Mouse (Mus musculus) megakaryocyte, adult 5-6 weeks (primary cell): ENCODE data around the gene Samd15. TPM values are rescaled to one million over a fixed set of nuclear protein-coding genes. Genes with fewer than 3 reads are reported as not detected.
"Not testable (repeated sequence)": the region's sequence is repeated elsewhere in the genome, so short reads cannot be mapped to it uniquely, and the experiment has no call there.

ENCODE experiments used
- ATAC-seq: 2 replicates; pipeline ENCODE4 v1.8.0; 2016; ENCODE audit warnings: mild to moderate bottlenecking, inconsistent platforms; ENCODE audit not compliant: poor library complexity, severe bottlenecking
- total RNA-seq, 2 experiments: library from RNA; stranded (forward) in 1 of 2; stranded (reverse) in 1 of 2; fragments of 153-499, 151-499 nt in 1 of 2; fragments of 221-1000, 200-1000 nt in 1 of 2; gene quantifications; 2 replicates each; pipeline versions ENCODE4 v1.2.3 to v1.2.4; 2015 to 2017

Samd15 gene
- total RNA-seq (2015) (0.18 and 0.22 TPM in 2 replicates), total RNA-seq (2017) (0.11 and 1.2 TPM in 2 replicates)

DNA sequence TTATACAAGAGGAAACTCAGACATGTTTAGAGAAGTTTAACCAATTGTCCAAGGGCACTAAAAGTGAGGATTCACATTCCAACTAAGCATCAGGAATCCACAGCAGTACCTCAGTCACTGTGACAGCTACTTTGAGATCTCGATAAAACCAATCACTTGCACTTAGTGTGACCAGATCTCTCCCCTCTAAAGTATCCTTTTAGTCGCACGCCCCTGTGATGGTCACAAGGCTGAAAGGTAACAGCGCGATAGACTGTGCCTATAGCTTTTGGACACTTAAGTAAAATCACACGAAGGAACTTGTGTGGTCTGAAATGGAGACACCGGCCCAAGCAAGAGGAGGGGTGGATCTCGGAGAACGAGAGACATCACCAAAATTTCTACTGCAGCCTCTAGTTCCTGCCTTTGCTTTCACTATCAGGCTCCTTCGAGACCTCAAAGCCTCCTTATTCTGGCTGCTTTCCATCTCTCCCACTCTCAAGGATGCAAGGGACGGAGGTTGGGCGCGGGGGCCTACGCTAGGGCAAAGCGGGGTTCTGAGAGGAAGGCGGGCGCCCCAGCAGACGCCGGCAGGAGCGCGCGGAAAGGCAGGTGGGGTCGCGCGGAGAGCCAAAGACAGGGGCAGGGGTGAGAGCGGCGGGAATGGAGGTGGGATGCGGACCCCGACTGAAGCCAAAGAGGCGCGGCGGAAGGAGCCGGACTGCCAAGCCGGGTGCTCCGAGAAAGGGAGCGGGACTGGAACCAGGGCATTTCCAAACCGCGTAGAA is at the start of gene Samd15:
Samd15 (plus strand) TSS at position 518 of the 767 bp plus-strand sequence.
- ATAC-seq, result peak; percentile 50

DNA sequence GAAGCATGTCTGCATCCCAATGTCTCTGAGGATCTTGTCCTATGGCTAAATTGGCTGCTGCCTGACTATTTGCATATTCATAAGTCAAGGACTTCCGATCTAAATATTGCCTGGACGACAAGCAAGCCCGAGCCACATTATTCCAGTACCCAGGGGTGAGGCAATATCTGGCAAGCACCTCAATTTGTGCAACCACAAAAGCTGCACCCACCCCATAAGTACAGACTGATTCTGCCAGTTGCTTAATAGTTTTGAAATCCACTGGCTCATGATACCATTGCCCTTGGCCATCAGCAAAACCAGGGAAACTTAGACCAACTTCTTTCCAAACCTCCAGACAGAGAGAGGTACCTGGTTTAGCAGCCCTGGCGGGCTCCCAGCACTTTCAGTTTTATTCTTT is 45.1 kb upstream of the Samd15 start:
- ATAC-seq, result not testable (repeated sequence)

DNA sequence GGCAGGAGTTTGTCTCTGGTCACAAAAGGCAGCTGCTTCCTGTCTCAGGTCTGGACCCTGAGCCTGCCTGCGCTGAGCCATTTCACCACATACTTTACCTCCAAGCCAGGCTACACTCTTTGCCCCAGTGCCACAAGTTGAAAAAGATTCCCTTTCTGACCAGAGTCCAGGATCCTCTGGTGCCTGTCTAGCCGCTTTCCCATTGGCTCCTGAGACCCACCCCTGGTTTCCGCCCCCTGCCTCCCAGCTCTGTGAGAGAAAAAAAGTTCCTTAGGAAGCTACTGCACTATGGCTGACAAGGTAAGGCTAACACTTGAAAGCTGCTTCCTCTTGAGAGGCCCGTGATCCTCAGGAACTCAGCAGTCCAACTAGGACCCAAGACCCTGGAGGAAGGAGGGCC is 42.2 kb upstream of the Samd15 start:
- ATAC-seq, result no peak

DNA sequence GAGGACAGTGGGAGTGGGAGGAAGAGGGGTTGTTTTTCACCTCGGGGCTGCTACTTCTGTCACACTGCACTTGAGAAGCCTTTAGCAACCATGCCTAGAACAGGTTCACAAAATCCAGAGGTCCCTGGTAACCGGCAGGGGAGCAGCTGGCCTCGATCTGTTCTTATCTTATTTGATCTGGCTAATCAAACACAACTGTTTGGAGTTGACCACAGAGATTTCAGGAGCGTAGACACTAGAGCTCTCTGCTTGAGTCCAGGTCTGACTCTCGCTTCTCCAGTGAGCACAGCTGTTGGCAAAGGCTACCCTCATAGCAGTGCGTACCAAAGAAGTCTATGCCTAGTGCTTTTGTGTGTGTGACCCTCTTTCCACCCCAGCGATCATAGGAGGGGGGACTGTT is 41.4 kb upstream of the Samd15 start:
- ATAC-seq, result no peak

DNA sequence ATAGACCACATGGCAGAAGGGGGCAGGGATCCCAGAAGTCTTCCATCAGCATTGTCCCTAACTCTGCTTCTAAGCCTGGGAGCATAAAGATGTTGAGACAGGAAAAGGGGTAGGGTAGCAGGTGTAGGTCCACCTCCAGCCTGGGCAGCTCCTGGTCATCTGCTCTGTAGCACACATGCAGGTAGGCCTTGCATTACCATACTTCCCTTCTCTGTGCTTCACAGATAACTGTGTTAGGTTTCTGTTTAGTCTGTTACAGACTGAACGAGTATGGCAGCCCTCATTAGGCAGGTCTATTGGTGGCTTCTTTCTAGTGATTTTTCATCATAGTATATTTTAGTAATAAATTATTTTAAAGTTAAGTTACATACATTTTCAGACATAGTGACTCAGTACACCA is 39.2 kb upstream of the Samd15 start:
- ATAC-seq, result no peak

DNA sequence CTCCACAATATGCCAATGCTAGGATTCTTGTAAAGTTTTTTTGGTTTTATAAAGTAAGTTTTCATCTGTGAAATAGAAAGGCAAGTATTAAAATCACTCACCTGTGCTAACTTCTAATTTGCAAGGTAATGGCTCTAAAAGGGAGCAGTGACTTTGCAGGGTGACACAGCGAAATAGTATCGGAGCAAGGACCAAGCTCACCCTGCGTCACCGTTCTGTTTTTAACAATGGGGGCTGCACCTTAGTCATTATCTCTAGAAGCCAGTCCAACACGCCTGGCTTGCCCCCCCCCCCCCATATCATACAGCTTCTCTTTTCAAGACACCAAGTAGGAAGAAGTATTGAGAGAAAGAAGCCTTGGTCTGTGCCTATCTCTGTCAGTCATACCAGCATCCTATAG is 38.7 kb upstream of the Samd15 start:
- no peak for ATAC-seq

DNA sequence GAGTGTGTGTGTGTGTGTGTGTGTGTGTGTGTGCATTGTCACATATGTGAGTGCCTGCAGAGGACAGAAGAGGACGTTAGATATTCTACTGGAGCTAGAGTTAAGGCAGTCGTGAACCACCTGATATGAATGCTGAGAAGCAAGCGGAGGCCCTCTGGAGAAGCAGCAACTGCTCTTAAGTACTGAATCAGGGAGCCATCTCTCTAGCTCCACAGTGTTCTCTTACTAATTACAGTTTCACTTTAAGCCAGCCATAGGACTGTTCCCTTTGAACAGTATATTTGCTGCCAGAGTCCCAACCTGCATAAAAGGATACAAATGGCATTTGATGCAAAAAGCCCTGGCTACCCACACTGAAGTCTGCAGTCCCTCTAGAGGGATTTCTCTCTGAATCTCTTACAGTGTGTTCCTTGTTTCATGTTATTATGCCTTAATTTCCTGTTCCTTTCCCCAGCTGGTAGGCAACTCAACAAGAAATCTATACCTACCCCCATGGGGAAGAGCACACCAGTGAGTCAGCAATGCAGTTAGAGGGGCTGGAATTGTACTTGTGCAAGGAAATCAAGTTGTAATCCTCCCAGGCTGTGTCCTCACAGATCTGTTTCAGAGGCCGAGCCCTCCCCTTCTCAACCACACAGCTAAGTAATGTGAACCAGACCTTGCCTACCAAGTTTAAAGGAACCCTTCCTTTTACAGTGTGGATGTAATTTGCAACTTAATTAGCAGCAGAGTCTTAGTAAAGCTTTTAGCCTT is 24.2 kb upstream of the Samd15 start:
- no peak for ATAC-seq

DNA sequence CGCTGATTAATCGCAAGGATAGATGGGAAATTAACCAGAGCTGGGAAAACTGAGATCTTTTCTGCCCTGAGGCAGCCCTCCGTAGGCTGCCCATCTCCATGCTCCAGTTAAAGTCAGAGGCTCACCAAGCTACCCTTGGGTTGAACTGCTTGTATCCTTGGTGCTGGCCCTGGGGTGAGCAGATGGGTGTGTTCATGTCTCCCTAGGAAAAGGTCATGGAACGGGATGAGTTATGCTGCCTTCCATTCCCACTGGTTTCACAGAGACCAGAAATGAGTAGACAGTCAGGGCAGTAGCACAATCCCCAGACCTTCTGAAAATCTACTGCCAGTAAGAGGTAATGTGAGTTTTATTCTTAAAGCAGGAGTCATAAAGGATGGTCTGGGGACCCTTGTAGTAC is 21.9 kb upstream of the Samd15 start:
- no peak for ATAC-seq

DNA sequence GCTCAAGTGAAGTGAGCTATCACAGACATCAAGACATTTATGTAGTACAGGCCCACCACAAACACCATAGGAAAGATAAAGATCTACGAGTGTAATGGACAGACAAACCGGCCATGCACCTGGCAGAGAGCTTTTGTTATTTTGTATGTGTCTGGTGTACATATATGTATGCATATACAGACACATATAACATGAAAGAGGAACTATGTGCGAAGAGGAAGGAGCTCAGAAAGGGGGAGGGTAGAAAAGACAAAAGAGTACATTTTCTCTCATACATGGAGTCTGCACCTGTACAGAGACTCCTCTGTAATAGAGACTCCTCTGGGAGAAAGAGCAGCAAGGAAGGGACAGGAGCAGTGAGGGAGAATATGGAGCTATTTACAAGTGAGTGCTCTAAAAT is 6.5 kb upstream of the Samd15 start:
- peak; percentile 86 for ATAC-seq

DNA sequence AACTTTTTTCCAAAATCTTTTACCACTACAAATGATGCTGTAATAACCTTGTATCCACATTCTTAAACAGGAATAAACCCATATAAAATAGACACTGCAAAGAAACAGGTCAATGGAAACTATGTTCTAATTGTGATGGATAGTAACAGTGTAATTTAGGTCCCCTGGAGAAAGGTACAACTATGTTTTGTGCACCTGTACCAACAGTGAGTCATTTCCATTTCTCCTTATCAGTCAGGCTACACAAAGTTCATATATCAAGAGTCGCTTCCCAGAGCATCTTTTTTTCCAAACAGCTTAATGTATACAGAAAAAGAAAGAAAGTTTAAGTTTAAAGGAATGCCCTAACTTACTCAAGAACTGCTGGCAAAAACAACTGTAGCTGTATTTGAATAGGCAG is 4.5 kb upstream of the Samd15 start:
- ATAC-seq, result no peak

DNA sequence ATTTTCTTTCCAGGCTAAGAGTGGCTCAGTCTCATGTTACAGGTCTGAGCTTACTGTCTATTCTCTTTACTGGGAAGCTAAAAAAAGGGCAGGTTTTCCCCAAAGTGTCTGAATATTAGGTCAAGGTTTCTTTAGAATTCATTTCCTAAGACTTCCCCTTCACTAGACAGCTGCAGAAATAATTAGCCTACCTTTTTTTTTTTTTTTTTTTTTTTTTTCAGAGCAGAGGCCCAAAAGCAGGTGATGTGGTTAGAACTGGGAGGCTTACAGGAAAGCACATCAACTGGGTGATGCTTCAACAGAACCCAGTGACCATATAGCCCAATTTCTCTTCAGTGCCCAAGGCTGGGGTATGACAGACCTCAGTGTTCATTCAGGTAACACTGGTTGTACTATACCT is 3.2 kb upstream of the Samd15 start:
- ATAC-seq, result no peak

DNA sequence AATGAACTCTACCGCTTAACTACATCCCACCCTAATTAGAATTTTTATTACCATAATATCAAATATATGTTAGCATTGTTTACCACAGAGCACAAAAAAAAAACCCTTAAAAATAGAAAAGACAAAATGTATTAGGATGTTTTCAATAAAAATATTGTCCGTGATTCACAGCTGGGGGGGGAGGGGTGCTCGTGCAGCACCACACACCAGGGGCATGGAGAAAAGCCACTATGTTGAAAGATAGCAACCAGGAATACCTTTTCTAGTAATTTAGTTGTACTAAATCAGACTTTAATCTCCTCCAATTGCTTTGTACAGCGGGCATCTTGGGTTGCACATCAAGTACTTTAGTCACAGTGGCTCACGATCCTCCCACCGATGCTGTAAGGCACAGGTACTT is 731 bp upstream of the Samd15 start:
- ATAC-seq, result no peak

DNA sequence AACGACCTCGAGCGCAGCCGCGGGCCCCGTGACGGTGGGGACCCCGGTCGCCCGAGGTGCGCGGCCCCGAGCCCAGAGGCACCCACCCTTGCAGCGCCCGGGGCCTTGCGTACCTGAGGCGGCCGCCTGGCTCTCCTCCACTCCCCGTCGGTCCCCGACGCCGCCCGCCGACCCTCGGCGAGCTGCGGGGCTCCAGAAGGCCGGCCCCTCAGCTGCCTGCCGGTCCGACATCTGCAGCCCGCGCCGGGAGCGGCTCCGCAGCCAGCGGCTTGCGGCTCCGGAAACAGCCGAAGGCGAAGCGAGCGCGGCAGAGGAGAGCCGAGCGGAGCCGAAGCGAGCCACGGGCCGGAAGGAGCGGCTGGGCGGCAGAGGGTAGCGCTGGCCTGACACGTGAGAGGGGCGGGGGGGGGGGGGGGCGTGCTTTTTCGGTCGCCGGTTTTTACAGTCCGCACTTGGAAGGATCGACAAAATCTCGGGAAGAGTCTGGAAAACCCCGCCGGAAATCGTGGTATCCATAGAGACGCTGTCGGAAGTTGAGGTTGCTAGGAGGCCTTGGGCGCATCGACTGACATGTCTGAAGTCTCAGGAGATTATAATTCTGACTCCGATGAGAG is 557 bp downstream of the Samd15 start, which contains the start of gene Tmed8:
Tmed8 (minus strand) TSS at position 482 of the 614 bp plus-strand sequence.
- peak; percentile 89 for ATAC-seq

DNA sequence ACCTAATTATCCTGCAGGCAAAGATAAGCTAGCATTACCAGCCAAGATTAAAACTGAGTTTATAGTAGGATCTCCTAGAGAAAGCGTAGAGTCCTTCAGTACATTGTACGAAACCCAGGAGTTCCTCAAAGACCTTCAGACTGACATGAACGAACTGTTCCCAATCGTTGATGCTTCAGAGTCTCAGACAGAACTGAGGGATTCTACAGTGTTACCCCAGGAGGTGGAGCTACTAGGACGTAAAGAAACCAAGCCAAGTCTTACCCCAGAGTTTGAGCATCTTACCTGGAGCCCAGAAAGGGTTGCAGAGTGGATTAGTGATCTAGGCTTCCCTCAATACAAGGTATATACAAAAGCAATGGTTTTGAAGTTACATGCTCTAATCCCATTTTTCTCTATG is 2.2 kb downstream of the Samd15 start:
- ATAC-seq, result no peak

DNA sequence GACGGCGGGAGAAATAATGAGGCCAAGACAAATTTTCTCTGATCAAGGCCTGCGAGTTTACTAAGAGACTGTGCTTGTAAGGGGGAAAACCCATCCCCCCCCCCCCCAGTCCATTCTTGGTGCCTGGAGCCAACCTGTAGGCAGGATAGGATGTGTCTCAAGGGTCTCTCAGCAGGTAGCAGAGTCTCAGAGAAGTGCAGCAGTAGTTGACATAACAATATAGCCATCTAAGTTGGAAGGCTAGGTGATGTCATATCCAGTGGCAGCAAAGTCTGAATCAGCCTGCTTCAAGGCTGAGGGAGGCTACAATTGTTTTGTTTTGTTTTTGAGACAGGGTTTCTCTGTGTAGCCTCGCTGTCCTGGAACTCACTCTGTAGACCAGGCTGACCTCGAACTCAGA is 6.3 kb downstream of the Samd15 start:
- ATAC-seq, result not testable (repeated sequence)

DNA sequence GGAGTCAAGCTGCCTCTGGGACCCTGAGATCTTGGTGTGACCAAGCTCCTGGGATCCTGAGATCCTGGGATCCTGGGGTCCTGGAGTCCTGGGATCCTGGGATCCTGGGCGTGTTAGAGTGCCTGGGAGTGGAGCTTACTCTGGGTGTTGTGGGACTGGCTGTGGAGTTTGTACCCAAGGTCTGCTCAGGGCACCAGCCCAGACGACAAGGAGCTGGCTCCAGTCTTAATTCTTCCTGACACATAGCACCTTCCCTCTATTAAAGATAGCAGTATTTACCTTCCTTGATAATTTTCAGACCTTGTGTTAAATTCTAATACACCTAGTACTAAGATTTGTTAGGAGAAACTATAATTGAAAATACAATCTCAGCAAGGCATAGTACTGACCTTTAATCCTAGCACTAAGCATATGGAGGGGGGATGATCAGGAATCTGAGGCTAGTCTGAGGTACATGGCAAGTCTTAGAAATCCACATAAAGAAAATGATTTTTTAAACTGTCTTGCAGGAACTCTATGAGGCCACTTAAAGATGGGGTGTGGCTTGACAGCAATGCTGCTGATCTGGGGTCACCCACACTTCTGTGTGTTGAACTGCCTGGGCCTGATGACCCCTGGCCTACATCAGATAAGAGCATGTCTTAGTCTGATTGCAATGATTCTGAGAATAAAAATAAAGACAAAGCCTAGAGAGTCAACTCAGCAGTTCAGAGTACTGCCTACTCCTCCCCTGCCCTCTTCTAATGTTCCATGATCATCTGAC is 13.5 kb downstream of the Samd15 start:
- ATAC-seq, result no peak

DNA sequence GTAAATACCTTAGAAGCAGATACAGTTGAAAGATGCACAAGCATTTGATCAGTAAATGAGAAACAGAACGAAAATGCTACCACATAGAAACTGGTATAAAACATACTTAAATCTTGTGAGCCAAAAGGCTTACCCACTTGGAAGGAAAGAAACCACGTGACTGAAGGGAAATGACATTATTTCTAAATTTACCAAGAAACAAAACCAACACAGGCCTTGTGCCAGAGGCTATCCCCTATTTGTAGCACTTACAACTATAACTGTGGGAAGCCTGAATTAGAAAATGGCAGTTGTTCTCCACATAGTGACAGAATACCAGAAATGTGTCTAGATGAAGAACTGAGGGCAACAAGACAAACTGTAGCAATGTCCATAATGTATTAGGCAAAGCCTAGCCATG is 16.5 kb downstream of the Samd15 start:
- ATAC-seq, result no peak

DNA sequence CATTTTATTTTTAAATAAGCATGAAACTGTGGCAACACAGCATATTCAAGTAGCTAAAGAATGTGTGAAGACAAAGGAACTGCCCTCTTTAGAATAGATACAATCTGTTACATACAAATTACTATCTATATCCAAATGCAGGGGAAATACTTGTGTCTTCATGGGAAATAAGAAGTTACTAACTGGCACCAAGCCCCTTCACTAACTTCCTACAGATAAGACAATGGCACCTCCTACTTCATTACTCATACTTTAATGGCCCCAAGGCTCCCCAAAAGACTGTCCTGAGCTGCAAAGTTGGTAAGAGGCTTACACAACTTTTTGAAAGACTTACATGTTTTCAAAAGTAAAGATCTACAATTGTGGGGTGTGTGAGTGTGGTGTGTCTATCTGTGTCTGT is 18.1 kb downstream of the Samd15 start:
- ATAC-seq, result no peak

DNA sequence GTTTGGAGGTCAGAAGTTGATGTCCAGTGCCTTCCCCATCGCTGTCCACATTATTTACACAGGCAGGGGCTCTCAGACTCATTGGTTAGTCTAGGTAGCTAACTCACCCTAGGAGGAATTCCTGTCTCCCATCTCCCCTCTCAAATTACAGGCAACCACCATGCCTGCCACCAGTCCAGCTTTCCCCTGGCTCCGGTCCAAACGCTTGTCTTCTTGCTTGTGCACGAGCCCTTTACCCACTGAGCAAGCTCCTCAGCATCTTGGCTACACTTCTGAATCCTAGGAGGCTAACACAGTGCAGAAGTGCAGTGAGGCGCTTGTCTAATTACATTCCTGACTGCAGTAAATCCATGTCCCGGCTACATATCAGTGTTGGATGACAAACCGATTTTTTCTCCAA is 19.8 kb downstream of the Samd15 start:
- no peak for ATAC-seq

DNA sequence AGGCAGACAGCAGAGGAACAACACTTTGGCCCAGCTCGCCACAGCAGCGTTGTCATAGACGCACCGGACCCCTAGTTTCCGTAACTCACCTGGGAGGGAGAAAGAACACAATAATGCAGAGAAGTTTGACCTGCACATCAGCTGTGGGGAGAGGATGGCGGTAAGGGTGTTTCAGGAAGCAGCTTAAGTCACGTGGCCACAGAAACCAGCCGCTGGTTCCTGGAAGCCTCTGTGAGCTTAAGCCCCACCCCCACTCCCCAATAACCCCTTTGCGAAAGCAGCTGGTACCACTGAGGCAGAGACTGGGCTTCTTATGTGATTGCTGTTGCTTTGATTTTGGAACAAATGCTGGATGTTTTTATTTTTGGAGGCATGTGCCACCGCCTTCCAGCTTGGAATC is 25.4 kb downstream of the Samd15 start:
- ATAC-seq, result peak; percentile 60

DNA sequence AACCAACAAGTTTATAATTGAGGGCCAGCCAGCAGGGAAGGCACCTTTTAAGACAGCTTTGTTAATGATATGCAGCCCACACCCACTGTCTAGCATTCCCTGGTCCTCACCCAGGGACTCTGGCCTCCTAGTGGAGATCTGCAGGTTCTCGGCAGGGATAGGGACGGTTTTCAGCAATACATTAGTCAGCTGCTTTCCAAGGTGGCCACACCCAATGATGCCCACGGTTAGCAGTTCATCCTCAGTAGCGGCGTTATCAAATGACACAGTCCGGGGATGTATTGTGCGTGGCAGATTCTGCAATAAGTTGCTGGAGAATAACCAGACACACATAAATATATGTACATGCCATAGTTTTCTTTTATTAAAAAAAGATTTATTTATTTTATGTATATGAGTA is 27.3 kb downstream of the Samd15 start:
- no peak for ATAC-seq
